Mouse (Mus musculus) cerebellum, adult 9-11 months (tissue): ENCODE measurements around the gene Nppa.
"Not testable (repeated sequence)": the region's sequence is repeated elsewhere in the genome, so short reads cannot be mapped to it uniquely, and the experiment has no call there.

Experiments used
- DNase-seq: peaks from one replicate; pipeline ENCODE4 v3.0.0; 2022

Nppa gene

DNA sequence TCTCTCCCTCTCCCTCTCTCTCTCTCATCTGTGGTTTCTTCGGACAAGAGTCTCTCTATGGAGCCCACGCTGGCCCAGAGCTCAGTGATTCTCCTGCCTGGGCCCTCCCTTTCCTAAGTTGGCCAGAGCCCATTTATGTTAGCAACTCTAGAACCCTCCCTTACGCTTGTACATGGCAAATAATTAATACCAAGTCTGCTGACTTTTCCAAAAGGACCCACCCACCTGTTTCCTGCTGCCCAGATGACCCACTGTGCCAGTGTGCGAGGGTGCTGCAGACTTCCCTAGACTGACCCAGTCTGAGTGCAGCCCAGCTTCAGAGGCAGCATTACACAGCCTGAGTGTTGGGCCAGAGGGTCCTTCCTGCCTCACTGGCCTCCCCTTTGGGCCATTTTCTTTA is 11.7 kb downstream of the Nppa start:
- DNase-seq, result no peak

DNA sequence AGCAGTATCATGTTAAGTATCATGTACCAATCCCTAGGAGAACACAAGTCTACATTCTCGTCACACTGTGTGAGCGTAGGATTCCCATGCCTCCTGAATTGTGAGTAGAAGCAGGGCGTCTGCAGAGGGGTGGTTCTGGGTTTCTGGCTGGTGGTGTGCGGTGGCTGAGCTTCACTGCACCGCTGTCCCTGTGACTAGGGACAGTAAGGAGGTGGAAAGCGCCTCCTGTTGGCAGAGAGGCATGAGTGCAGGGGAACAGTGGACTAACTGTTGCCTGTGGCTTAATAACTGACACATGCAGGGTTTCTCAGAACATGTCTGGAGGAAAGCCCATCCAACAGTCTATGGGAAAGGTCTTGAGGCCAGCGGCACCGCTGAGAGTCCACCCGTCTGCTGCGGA is 14.9 kb downstream of the Nppa start:
- no peak for DNase-seq

DNA sequence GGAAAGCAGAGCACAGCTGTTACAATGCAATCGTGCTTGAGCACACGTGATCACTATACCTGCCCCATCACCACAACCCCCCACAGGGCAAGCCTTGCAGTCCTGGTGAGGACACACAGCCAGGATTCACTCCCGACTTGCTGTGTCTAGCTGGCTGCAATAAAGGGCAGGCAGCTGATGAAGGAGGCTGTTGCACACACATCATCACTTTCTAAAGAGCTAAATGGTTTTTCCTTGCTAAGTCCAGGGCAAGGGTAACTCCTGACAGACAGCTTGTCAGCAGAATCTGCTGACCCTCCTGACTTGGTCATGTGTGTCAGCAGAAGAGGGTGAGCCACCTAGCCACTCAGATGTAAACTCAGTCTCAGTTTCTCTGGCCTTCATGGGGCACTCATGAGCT is 16.5 kb downstream of the Nppa start:
- DNase-seq, result no peak

- DNase-seq, result no peak
Observed at GRCm38 (mm10) chr4:148018410-148018809, 17.9 kb downstream of the Nppa start.

DNA sequence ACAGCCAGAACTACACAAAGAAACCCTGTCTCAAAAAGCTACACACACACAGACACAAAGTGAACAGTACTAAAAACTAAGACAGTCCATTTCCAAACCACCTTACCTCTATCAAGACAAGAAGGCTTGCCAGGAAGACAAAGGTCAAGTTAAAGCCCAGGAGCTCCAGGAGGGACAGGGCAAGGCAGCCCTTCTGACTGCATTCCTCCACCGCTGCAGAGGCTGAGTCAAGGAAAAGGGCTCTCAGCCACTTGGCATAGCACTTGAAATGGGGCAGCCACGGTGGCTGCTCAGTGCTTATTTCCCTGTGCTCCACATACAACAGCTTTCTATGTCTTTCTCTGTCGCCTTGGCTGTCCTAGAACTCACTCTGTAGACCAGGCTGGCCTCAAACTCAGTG is 23.5 kb downstream of the Nppa start:
- DNase-seq, result no peak

- no peak for DNase-seq
Observed at GRCm38 (mm10) chr4:148029297-148029696, 28.8 kb downstream of the Nppa start.

- DNase-seq, result no peak
Observed at GRCm38 (mm10) chr4:148030506-148030905, 30.0 kb downstream of the Nppa start.

DNA sequence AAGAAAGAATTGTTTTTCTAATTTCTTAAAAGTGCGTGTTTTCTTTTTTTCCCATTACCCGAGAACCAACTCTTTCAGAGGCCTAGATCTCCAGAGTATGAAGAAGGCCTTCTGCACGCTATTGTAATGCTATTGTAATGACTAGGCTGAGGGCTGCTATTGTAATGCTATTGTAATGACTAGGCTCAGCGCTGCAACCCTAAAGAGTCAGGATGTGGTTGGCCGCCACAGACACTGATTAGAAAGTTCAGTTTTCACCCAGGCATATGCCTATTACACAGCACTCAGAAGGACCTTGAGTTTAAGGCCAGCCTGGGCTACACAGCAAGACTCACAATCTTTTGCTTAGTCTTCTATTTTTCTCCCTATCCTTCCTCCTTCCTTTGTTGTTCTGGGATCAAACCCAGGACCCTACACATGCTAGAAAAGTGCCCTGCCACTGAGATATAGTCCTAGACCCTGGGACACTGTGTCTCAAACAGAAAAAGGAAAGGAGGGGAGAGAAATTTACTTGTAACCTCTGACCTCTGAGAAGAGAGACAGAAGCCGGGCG is 33.4 kb downstream of the Nppa start:
- DNase-seq, result no peak

- DNase-seq, result no peak
Observed at GRCm38 (mm10) chr4:148035440-148035839, 34.9 kb downstream of the Nppa start.

DNA sequence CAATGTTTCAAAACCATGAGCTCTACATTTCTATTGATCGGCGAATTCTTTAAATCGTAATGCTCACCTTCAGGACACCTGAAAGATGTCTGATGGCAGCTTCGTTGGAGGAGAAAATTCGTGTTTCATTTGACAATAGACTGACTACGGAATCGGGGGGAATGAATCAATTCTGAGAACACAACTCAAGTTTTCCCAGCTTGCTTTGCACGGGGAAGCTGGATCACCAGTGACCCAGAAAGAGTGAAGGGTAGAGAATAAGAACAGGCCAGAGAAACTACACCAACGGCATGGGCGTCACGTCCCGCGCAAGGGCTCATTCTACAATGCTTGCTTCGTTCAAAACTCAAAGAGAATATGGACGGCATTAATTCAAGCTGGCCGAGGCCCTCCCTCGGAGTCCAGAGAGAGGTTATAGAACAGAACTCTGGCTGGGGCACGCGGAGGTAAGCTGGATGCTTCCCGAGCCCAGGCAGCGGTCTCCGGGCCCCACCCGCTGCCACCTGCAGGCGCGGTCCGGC is 37.6 kb downstream of the Nppa start:
- DNase-seq, result no peak

GRCm38 (mm10) chr4:148038600-148039253 is 38.2 kb downstream of the Nppa start, which contains the start of the genes Clcn6 and Mthfr:
TSS of gene Clcn6 (minus strand) at chr4:148038821.
TSS of gene Mthfr (plus strand) at chr4:148039077.
- DNase-seq, result peak; percentile 100

DNA sequence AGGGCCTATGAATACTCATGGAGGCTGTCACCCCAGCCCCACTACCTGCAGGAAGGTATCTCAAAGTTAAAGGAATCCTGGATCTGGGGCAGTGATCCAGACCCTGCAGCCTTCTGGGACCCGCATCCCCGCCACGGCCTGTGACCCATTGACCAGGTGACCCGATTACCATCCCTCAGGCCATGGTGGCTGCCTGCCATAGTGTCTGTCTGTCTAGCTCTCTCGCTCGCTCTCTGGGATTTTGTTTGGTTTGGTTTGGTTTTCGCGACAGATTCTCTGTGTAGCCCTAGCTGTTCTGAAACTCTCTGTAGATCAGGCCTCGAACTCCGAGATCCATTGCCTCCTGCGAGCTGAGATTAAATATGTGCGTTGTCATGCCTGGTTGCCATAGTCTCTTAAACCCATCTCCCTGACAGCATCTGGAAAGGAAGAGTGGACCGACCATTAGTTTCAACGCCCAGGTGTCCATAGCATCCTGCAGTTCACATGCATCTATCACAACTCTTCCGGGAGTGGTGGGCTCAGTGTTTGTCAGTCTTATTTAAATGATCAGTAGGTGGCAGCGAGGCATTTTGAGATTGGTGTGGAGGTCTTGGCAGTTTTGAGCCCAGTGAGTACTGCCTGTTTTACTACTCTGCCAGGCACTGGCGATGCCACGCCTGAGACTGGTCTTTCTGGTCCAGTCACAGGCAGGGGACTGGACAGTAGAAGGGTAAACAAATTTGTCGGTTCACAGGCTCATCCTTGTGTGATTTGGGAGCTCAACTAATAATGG is 38.9 kb downstream of the Nppa start:
- DNase-seq, result peak; percentile 67

GRCm38 (mm10) chr4:148040029-148040830 is 39.7 kb downstream of the Nppa start:
- DNase-seq, result peak; percentile 61

DNA sequence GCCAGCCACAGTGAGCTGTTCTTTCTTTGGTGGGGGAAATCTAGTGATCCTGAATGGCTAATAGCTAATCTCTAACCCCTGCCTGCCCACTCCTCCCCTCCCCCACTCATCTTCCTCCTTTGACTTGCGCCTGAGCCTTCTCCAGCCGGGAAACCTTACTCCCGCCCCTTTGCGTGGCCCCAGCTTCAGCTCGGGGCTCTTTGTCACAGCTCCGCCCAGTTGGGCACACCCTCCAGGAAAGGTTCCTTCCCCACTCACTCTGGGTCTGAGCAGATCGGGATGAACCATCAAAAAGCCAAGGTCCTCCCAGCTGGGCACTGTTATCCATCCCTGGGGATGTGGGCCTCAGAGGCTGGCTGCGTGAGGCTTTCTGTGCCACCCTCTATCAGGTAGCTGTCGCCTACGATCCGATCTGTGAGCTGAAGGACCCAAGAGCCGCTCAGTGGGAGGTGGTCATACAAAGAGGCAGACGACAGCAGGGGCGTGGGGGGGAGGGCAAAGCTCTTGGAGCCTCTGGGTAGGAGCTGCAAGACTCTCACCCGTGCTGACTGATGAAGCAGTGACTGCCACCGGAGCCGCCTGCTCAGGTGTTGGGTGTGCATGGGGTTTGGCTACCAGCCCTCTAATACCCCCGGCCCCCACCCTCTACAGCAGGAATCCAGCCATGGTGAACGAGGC is 40.5 kb downstream of the Nppa start:
- DNase-seq, result peak; percentile 84

DNA sequence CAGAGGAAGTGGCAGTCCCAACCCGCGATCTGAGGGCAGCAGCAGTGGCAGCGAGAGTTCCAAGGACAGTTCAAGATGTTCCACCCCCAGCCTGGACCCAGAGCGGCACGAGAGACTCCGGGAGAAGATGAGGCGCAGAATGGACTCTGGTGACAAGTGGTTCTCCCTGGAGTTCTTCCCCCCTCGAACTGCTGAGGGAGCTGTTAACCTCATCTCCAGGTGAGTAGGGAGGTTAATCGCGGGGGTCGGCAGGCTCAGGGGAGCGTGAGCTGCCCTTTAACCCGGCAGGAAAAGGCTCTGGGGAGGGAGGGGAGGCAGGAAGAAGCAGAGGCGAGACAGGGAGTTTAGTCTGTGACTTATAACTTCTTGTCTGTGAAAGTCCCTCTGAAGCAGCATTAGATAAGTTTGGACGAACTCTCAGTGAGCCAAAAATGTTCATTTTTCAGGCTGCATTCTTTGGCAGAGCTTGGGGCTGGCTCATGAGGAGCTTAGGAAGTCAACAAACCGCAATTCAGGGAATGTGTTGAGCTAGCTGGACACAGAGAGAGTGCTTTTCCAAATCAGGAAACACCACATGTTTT is 41.2 kb downstream of the Nppa start:
- DNase-seq, result peak; percentile 64

DNA sequence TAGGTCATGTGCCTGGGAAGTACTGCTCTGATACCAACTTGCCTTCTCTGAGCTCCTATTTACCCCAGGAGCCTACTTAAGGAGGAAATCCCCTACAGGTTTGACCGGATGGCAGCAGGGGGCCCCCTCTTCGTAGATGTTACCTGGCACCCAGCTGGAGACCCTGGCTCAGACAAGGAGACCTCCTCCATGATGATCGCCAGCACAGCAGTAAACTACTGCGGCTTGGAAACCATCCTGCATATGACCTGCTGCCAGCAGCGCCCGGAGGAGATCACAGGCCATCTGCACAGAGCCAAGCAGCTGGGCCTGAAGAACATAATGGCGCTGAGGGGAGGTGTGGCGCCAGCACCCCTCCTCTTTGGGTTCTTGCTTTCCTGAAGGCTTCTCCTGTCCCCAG is 42.8 kb downstream of the Nppa start:
- DNase-seq, result peak; percentile 62

GRCm38 (mm10) chr4:148044113-148044512 is 43.6 kb downstream of the Nppa start:
- DNase-seq, result peak; percentile 38

DNA sequence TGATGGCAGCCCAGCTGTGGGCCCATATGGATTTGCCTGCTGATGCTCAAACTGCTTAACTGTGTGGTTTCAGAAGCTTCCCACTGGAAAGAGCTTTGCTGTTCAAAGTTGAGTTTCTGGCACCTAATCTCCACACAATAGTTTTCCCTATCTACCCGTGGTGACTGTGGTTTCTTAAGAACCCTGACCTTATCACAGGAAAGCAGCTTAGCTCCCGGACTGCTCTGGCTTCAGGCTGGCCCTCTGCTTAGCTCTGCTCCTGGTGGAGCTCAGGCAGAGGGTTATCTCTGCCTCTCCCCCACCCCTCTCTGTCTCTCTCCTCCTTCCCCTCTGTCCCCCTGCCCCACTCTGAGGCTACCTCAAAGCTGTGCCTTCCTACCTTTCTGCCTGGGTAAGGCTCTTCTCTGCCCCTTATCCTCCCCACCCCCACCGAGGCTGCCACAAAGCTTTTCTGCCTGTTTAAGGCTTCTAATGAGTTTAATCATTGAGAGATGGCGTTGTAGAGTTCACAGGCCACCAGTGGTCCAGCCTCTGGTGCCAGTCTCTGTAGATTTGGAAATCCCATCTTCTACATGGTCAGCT is 46.0 kb downstream of the Nppa start:
- no peak for DNase-seq

DNA sequence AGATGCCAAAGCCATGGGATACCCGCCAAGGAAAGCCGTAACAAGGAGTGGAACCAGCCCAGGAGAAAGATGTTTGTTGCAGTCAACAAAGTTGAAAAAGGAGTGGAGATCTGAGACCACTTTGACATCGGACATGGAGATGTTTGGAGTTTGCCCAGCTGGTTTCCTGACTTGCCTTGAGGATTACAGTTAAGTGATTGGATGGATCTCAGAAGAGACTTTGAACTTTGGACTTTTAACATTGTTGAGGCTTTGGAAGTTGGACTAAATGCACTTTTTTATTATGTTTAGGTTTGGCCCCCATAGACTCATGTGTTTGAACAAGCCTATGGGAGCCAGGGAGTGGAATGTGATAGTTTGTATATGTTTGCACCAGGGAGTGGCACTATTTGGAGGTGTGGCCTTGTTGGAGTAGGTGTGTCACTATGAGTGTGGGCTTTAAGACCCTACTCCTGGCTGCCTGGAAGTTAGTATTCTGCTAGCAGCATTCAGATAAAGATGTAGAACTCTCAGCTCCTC is 49.9 kb downstream of the Nppa start:
- DNase-seq, result not testable (repeated sequence)

- DNase-seq, result no peak
Observed at GRCm38 (mm10) chr4:148051046-148051776, 50.7 kb downstream of the Nppa start.
